8 mouse cellular contexts compared by ENCODE assay signal in genomic region chr15:58731952-58732642, GRCm38 (mm10).
DNase-seq lines count a peak whose midpoint lies in the region; ATAC-seq and TF ChIP-seq lines count a peak whose summit lies in the region.

No protein-coding gene starts in this region.

- TF ChIP-seq EP300 in stomach, postnatal 0 days (optimal IDR thresholded peaks at IDR 0.05), result no peak

- DNase-seq in cerebellum, postnatal 14 days, result peak; percentile 16 to 38
- DNase-seq in cerebellum, adult 2 months, result no peak
- DNase-seq in lung, postnatal 10 days, result peak; percentile 27
- DNase-seq in lung, adult 18-20 months, result no peak
- DNase-seq in stomach, postnatal 0 days (ENCODE audit: low spot score), result peak; percentile 22
- DNase-seq in urinary bladder, adult 2 months (ENCODE audit: low spot score), result no peak
- no peak for DNase-seq in MN1 (ENCODE audit: low spot score)

- peak; percentile 71 for ATAC-seq in hindbrain, embryonic 15.5 days (ENCODE audit: low FRiP score, low read depth)
- no peak for ATAC-seq in stomach, postnatal 0 days (ENCODE audit: low FRiP score, low TSS enrichment)

- 85% methylated on average over 13 of the region's 13 CpGs for WGBS in cerebellum, adult 2 months
- 47% methylated on average over 13 of the region's 13 CpGs for WGBS in hindbrain, embryonic 15.5 days
- 44% methylated on average over 13 of the region's 13 CpGs for WGBS in stomach, postnatal 0 days

- no peak for TF ChIP-seq CTCF in cerebellum, adult 2 months (IDR thresholded peaks at IDR 0.05; ENCODE audit: borderline replicate concordance, insufficient read depth, low read depth, low read length)
- no peak for TF ChIP-seq CTCF in stomach, postnatal 0 days (IDR thresholded peaks at IDR 0.05; ENCODE audit: low read depth)

- no peaks in the 10 kb centered on the region for H3K9me3 ChIP-seq in hindbrain, embryonic 15.5 days
- no peaks in the 10 kb centered on the region for H3K9me3 ChIP-seq in stomach, postnatal 0 days (ENCODE audit: control insufficient read depth, low read length)

- no peaks in the 10 kb centered on the region for H3K27me3 ChIP-seq in cerebellum, adult 2 months (ENCODE audit: control insufficient read depth, insufficient read depth, low read length)
- no peaks in the 10 kb centered on the region for H3K27me3 ChIP-seq in hindbrain, embryonic 15.5 days
- H3K27me3 ChIP-seq in stomach, postnatal 0 days (ENCODE audit: control insufficient read depth, insufficient read depth, low read length), result no peaks in the 10 kb centered on the region

- H3K9ac ChIP-seq in hindbrain, embryonic 15.5 days, result no peak overlapping the region
- H3K9ac ChIP-seq in stomach, postnatal 0 days (ENCODE audit: low read length), result no peak overlapping the region

- no peaks in the 10 kb centered on the region for H3K36me3 ChIP-seq in hindbrain, embryonic 15.5 days
- no peaks in the 10 kb centered on the region for H3K36me3 ChIP-seq in stomach, postnatal 0 days (ENCODE audit: control insufficient read depth, insufficient read depth, low read length)

- H3K4me1 ChIP-seq in cerebellum, adult 2 months (ENCODE audit: control insufficient read depth, insufficient read depth, low read length), result peaks cover 8% of the 10 kb centered on the region; the same call in 1 of the 2 replicates
- H3K4me1 ChIP-seq in hindbrain, embryonic 15.5 days (replicated peaks), result 0 out of 2 replicates have a peak, but pooled peaks cover 5% of the 10 kb centered on the region
- no peaks in the 10 kb centered on the region for H3K4me1 ChIP-seq in stomach, postnatal 0 days (replicated peaks; ENCODE audit: control insufficient read depth, insufficient read depth)

- H3K27ac ChIP-seq in cerebellum, adult 2 months (ENCODE audit: insufficient read depth, low read length), result no peak overlapping the region
- H3K27ac ChIP-seq in hindbrain, embryonic 15.5 days (replicated peaks), result no peak overlapping the region; the same call in 1 of the 2 replicates
- peak overlapping the region; percentile 24; the same call in 1 of the 2 replicates for H3K27ac ChIP-seq in stomach, postnatal 0 days (replicated peaks)

- no peak for TF ChIP-seq POLR2A in cerebellum, adult 2 months (IDR thresholded peaks at IDR 0.05; ENCODE audit: borderline replicate concordance, insufficient read depth, low read length)

- H3K4me2 ChIP-seq in hindbrain, embryonic 15.5 days, result 0 out of 2 replicates have a peak overlapping the region, but pooled peaks have one; percentile 2
- no peak overlapping the region for H3K4me2 ChIP-seq in stomach, postnatal 0 days (replicated peaks; ENCODE audit: low read depth)

- no peak overlapping the region for H3K4me3 ChIP-seq in cerebellum, adult 2 months (replicated peaks; ENCODE audit: insufficient read depth, low read depth, low read length)
- no peak overlapping the region for H3K4me3 ChIP-seq in hindbrain, embryonic 15.5 days
- no peak overlapping the region for H3K4me3 ChIP-seq in stomach, postnatal 0 days (ENCODE audit: low read depth, low read length)

Comparison
In these comparisons a context has a peak if more than half of its experiments do, and no peak if none do; other contexts are left out.
1. DNase-seq: peak in cerebellum, postnatal 14 days (2 of 2), lung, postnatal 10 days (single experiment) and stomach, postnatal 0 days (single experiment); none in cerebellum, adult 2 months (0 of 2), lung, adult 18-20 months (0 of 2), urinary bladder, adult 2 months (single experiment) and MN1 (single experiment).